Mouse (Mus musculus) layer of hippocampus, adult 9-10 months (tissue): ENCODE measurements around the gene F12.

Experiments
- DNase-seq: peaks from one replicate; pipeline ENCODE4 v3.0.0; 2022; ENCODE audit warnings: low spot score

Gene F12

GRCm38 (mm10) chr13:55413333-55413732 lies 13.3 kb downstream of the F12 start:
- no peak for DNase-seq

DNA sequence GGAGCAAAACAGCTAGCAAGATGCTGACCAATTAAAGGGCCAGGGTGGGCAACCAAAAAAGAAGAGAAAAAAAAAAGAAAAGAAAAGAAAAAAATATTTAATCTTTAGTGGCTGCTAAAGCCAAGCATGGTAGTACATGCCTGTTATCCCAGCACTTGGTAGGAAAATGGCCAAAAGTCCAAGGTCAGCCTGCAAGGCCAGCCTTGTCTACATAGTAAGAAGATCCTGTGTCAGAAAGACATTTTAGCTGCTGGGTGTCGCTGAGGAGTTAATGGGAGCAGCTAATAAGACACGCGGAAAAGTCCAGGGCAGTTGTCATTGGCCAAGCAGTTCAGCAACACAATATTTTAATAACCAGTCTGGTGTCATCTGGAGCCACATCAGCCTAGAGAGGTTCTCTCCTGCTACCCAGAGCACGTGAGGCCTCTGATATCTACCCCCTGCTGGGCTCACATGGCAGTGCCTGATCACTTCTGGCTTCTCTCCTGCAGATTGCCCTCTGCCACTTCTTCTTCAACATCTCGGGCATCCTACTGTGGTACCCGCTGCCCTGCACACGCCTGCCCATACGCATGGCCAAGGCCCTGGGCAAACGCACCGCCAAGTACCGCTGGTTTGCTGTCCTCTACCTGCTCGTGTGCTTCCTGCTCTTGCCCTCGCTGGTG lies 13.8 kb downstream of the F12 start:
- DNase-seq: no peak

- no peak for DNase-seq
Measured at GRCm38 (mm10) chr13:55411826-55412225, 14.8 kb downstream of the F12 start.

GRCm38 (mm10) chr13:55408546-55409120 lies 18.0 kb downstream of the F12 start:
- no peak for DNase-seq

- no peak for DNase-seq
Measured at GRCm38 (mm10) chr13:55407341-55407740, 19.3 kb downstream of the F12 start.

- no peak for DNase-seq
Measured at GRCm38 (mm10) chr13:55405783-55406390, 20.7 kb downstream of the F12 start.

DNA sequence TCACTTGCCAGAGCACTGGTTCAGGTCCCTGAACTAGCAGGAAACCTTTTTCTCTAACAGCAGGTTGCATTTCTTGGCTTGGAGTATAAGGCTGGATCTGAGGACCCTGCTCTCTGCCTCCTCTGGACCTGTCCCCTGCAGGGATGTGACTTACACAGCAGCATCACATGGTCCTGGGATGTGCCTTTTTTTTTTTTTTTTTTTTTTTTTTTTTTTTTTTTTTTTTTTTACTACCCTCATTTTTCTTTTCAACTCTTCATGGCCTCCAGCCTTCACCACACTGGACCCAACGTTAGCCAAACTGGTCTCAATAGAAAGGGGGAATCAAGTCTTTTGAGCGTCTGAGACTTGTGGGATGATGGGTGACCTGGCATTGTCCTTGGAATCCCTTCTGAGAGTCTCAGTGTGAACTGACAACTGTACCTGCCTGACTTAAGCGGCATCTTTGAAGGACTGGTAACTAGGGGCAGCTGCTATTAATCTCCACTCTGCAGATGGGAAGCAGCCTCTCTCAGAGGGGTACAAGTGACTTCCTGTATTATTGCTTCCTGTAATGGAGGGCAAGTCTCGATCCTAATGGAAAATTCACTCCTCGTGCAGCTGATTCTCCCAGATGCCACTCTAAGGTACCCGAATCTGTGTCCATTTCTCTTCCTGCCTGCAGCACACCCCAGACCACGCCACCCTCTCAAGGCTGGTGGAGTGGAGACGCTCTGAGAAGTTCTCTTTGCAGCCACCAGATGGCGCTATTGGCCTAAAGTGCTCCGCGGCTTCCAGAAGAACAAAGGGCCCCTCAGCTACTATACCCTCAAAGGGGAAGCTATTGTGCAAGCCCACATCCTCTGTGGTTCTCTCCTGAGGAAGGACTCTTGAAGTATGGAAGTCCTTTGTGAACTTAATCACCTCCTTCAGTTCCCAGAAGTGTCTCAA lies 21.5 kb downstream of the F12 start:
- peak; percentile 59 for DNase-seq

DNA sequence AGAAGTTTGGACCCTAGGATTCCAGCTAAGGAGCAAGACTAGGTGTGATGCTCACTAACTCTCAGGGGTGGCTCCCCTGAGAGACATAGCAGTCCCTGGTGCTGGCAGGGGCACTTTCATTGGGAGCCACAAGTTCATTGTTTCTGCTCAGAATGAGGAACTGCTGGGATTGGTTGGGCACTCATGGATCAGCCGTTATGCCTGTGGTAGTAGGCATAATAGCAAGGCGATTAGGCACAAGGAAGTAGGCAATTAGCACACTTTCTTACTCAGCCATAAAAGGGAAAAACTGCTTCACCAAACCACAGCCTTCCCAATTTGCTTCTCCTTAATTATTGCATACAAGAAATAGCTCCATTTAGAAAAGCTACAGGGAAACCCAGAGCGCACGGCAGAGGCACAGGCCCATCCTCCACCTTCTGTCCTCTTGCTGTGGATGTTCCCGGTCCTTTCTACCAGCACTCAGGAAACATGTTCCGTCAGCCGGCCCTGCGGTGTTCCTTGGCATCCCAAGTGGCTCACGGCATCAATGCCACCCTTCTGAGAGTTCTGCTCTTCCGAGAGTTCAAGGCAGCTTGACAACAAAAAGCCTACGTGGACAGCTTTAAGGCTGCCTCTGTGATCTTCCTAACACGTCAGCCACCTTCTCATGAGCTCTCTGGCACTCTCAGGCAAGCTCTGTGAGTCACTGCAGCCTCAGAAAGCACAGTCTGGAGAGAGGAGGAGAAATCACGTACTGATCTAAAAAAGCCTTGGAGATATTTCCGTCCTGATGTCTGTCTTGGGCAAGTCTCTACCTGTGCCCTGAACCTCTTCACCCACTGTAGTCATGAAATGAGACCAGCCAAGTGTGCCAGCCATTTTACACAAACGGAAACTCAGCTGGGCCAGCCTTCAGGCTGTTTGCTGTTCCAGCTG lies 22.4 kb downstream of the F12 start:
- DNase-seq: no peak

- DNase-seq: no peak
Measured at GRCm38 (mm10) chr13:55403266-55403665, 23.3 kb downstream of the F12 start.

DNA sequence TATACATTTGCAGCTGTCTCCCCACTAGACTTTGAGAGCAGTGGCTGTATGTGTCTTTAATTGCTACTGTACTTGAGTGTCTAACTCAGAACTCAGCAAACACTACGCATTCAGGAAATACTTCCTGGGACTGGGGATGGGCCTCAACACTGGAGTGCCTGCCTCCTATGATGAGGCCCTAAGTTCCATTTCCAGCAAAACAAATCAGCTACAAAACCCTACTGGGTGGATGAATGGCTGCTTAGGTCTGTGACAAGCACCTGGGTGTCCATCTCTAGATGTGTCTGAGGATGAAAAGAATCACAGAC lies 26.6 kb downstream of the F12 start:
- no peak for DNase-seq

- DNase-seq: no peak
Measured at GRCm38 (mm10) chr13:55399300-55400038, 27.1 kb downstream of the F12 start.

DNA sequence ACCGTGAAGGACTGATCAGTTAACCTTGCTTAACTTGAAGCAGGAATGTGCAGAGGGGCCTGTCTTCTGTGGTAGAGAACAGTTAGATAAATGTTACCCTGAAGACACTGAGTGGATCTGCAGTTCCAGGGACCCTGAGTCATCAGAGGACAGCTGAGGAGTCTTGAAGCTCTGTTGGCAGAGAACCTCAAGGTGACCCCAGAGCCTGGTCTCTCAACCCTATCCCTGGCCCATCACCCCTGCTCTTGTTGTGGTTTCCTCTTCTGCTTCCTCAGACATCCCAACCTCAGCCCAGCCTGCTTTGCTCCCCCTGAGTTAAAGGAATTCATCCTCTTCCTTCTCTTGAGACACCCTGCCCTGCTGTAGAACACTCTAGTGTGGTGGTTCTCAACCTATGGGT lies 28.5 kb downstream of the F12 start, which contains the start of gene Slc34a1:
Gene Slc34a1 (plus strand): TSS at position 100 of the 400 bp plus-strand sequence.
- no peak for DNase-seq

GRCm38 (mm10) chr13:55392933-55393332 lies 33.7 kb downstream of the F12 start:
- DNase-seq: no peak

- no peak for DNase-seq
Measured at GRCm38 (mm10) chr13:55391626-55392029, 35.0 kb downstream of the F12 start.

GRCm38 (mm10) chr13:55390644-55391043 lies 35.9 kb downstream of the F12 start:
- DNase-seq: no peak

DNA sequence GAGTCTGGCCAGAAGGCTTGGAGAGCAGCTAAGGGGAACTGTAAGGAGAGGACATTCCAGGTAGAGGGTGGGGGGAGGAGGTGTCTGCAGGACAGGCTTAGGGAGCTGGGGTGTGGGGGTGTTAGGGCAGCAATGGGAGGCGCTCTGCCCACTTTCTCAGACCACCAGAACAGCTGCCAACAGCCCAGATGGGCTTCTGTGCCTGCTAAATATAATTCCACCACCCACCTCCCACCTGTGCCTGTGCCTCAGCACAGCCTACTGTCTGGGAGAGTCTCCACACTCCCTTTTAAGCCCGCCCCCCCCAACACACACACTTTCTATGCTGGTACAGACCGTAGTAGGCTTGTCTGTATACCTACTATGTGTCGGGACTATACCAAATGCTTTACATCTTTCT lies 44.8 kb downstream of the F12 start:
- DNase-seq: no peak

DNA sequence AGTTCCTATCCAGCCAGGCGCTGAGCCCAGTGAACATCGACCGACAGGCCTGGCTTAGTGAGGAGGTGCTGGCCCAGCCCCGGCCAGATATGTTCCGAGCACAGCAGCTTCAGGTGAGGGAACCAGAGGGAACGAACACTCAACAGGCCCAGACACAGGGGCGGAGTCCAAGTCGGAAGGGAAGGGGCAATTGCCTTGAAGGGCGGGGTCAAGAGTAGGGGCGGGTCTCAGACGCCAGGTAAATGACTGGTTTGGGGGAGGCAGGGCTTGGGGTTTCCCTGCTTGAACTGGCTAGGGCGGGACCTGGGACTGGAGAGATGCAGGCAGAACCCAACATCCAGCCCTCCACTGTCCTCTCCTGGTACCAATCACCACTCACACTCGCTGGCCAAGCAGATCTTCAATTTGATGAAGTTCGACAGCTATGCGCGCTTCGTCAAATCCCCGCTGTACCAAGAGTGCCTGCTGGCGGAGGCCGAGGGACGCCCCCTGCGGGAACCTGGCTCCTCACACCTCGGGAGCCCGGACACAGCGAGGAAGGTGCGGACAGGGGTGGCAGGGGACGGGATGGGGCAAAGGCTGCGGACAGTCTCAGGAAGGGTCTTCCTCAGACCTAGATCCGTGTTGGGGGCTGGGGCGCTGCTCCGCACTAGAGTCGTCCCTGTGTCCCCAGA lies 47.5 kb downstream of the F12 start:
- no peak for DNase-seq

DNA sequence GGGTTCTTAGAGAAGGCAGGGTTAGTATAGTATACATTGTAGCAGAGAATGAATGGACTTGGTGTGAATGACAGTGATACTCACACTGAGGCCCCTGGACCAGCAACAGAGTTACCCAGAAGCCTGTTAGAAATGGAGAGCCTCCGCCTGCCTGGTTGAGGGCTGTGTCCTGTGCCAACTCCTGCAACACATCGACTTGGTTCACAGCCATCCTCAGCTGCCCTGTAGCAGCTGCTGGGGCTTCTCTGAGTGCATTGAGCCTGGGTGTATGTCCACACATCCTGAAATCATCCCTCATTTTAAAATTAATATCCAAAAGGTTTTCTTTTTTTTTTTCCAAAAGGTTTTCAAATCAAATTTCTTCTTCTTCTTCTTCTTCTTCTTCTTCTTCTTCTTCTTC lies 50.7 kb downstream of the F12 start:
- DNase-seq: no peak

DNA sequence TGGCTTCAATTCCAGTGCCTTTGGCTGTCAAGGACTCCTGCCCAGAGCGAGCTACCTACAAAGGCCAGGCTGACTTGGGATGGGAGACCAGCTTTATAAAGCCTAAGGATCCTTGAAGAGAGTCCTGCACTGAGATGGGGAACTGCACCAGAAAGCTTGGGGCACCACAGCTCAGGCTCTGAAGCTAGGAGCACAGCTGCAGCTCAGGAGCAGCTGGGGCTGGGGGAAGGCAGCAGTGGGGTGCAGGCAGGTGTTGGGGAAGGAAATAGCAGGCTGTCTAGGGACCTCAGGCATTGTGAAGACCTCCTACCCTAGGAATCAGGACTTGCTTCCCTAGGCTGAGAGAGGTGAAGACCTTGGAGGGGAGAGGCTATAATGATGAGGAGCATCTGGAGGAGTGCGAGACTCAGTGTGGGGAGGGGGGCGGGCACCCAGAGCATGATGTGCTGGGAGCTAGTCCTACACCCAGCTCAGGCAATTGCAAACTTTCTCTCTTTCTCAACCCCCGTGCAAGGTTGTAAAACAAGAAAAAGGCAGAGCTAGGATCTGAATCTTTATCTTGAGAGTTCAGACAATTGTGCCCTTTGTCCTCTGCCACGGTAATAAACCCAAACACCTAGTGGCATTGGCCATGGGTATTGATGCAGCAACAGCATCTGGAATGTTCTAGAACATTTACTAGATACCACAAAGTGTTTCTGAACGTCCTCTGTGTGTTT lies 52.2 kb downstream of the F12 start:
- DNase-seq: no peak

- DNase-seq: no peak
Measured at GRCm38 (mm10) chr13:55371740-55372139, 54.9 kb downstream of the F12 start.
